ENCODE assay signal across 9 mouse cellular contexts in genomic region chr11:115832523-115832922, GRCm38 (mm10). TPM values are rescaled to one million over a fixed set of nuclear protein-coding genes. Genes with fewer than 3 reads are reported as not detected.
DNase-seq lines count a peak whose midpoint lies in the region; ATAC-seq and TF ChIP-seq lines count a peak whose summit lies in the region.
"Had no signal": no experiment of that assay in that cellular context is flagged by ENCODE, and none has a peak within 500 bp of the region (broad histone marks: within the 10 kb centered on the region; RNA-seq: fewer than 3 reads in every experiment).

No protein-coding gene starts in this region.

- no peaks in the 10 kb centered on the region for H3K36me3 ChIP-seq in heart, postnatal 0 days (replicated peaks; ENCODE audit: control insufficient read depth, insufficient read depth, low read length)
- H3K36me3 ChIP-seq in limb, embryonic 13.5 days: no peaks in the 10 kb centered on the region
- H3K36me3 ChIP-seq in stomach, embryonic 16.5 days (ENCODE audit: control insufficient read depth, insufficient read depth, low read length): no peaks in the 10 kb centered on the region

- no peak for TF ChIP-seq EP300 in heart, postnatal 0 days (IDR thresholded peaks at IDR 0.05; ENCODE audit: low read depth)

- H3K4me3 ChIP-seq in heart, postnatal 0 days (ENCODE audit: low read depth, low read length): no peak overlapping the region
- no peak overlapping the region for H3K4me3 ChIP-seq in limb, embryonic 13.5 days
- H3K4me3 ChIP-seq in stomach, embryonic 16.5 days (replicated peaks; ENCODE audit: low read length): no peak overlapping the region; the same call in 1 of the 2 replicates

- peak; percentile 18 for DNase-seq in retina, embryonic 14.5 days (ENCODE audit: low spot score)
- no peak for DNase-seq in retina, postnatal 1 day
- DNase-seq in heart, postnatal 0 days (ENCODE audit: low spot score): no peak
- no peak for DNase-seq in left cerebral cortex, postnatal 4 days
- no peak for DNase-seq in ovary, adult 18-20 months (ENCODE audit: low spot score)
- DNase-seq in frontal cortex, postnatal 36 days (ENCODE audit: low spot score in 2 of 2): no peak

- intact Hi-C loops in left cerebral cortex, postnatal 4 days (cut with DNase I): no loop called here

- ATAC-seq in heart, postnatal 0 days (ENCODE audit: insufficient read depth, low read depth): peak; percentile 28
- ATAC-seq in limb, embryonic 13.5 days (ENCODE audit: low FRiP score, low read depth): 0 out of 2 replicates have a peak, but pooled peaks have one; percentile 20
- 0 out of 2 replicates have a peak, but pooled peaks have one; percentile 20 for ATAC-seq in stomach, embryonic 16.5 days (ENCODE audit: insufficient read depth, low FRiP score)
- ATAC-seq: Patski had no signal

- no peak overlapping the region for H3K9ac ChIP-seq in heart, postnatal 0 days (replicated peaks; ENCODE audit: low read depth, low read length)
- 0 out of 2 replicates have a peak overlapping the region, but pooled peaks have one; percentile 25 for H3K9ac ChIP-seq in limb, embryonic 13.5 days
- H3K9ac ChIP-seq in stomach, embryonic 16.5 days (ENCODE audit: low read length): peak overlapping the region; percentile 22

- H3K9me3 ChIP-seq in heart, postnatal 0 days (replicated peaks; ENCODE audit: control insufficient read depth, low read length): no peaks in the 10 kb centered on the region
- H3K9me3 ChIP-seq in limb, embryonic 13.5 days: no peaks in the 10 kb centered on the region
- H3K9me3 ChIP-seq in stomach, embryonic 16.5 days (replicated peaks; ENCODE audit: control insufficient read depth, low read length): no peaks in the 10 kb centered on the region

- no peaks in the 10 kb centered on the region for H3K27me3 ChIP-seq in heart, postnatal 0 days (ENCODE audit: control insufficient read depth, insufficient read depth, low read length)
- peaks cover 22% of the 10 kb centered on the region for H3K27me3 ChIP-seq in limb, embryonic 13.5 days
- H3K27me3 ChIP-seq in stomach, embryonic 16.5 days (ENCODE audit: control insufficient read depth, insufficient read depth, low read length): no peaks in the 10 kb centered on the region
- H3K27me3 ChIP-seq: Patski had no signal

- peak overlapping the region; percentile 38; the same call in 1 of the 2 replicates for H3K4me2 ChIP-seq in heart, postnatal 0 days (ENCODE audit: low read depth, low read length)
- peak overlapping the region; percentile 23; the same call in 1 of the 2 replicates for H3K4me2 ChIP-seq in limb, embryonic 13.5 days (replicated peaks)
- peak overlapping the region; percentile 40; the same call in 1 of the 2 replicates for H3K4me2 ChIP-seq in stomach, embryonic 16.5 days (ENCODE audit: low read depth, low read length)

- peaks cover 50% of the 10 kb centered on the region for H3K4me1 ChIP-seq in heart, postnatal 0 days (ENCODE audit: control insufficient read depth, insufficient read depth)
- H3K4me1 ChIP-seq in limb, embryonic 13.5 days: peaks cover 51% of the 10 kb centered on the region
- H3K4me1 ChIP-seq in stomach, embryonic 16.5 days (ENCODE audit: control insufficient read depth, insufficient read depth, low read length): peaks cover 68% of the 10 kb centered on the region

- H3K27ac ChIP-seq in heart, postnatal 0 days (ENCODE audit: low read depth): peak overlapping the region; percentile 69
- H3K27ac ChIP-seq in limb, embryonic 13.5 days: no peak overlapping the region
- peak overlapping the region; percentile 92 for H3K27ac ChIP-seq in stomach, embryonic 16.5 days (ENCODE audit: low read length)

- WGBS in heart, postnatal 0 days: 18% methylated on average over 8 of the region's 8 CpGs
- WGBS in limb, embryonic 13.5 days: 8% methylated on average over 8 of the region's 8 CpGs
- 13% methylated on average over 8 of the region's 8 CpGs for WGBS in stomach, embryonic 16.5 days

- no peak for TF ChIP-seq CTCF in heart, postnatal 0 days (IDR thresholded peaks at IDR 0.05; ENCODE audit: low read depth)

RNA-seq across cellular contexts. Expression of gene Llgl2, which starts 8.7 kb away (rescaled TPM):
- total RNA-seq in heart, postnatal 0 days (2014; rRNA removed; ENCODE audit: low replicate concordance): 49.8 and 85.5 TPM in 2 replicates
- 12.7 and 14.1 TPM in 2 replicates for polyA plus RNA-seq in heart, postnatal 0 days (2015; fragmentation: Nextera tagmentation; extraction: Ambion mirVana)
- polyA plus RNA-seq in limb, embryonic 13.5 days (2015; fragmentation: Nextera tagmentation; extraction: Ambion mirVana): 4.8 and 6.0 TPM in 2 replicates
- 65.6 and 75.3 TPM in 2 replicates for polyA plus RNA-seq in stomach, embryonic 16.5 days (2015; fragmentation: Nextera tagmentation; extraction: Ambion mirVana)
- 1 to 10 TPM; 1.1 to 2.4 TPM for total RNA-seq in left cerebral cortex, postnatal 4 days (2021)

RNA-seq across cellular contexts. Expression of gene Tsen54, which starts 18.0 kb away (rescaled TPM):
- total RNA-seq in heart, postnatal 0 days (2014; rRNA removed; ENCODE audit: low replicate concordance): 35.5 and 58.5 TPM in 2 replicates
- 14.8 and 17.7 TPM in 2 replicates for polyA plus RNA-seq in heart, postnatal 0 days (2015; fragmentation: Nextera tagmentation; extraction: Ambion mirVana)
- polyA plus RNA-seq in limb, embryonic 13.5 days (2015; fragmentation: Nextera tagmentation; extraction: Ambion mirVana): 32.9 and 33.8 TPM in 2 replicates
- polyA plus RNA-seq in stomach, embryonic 16.5 days (2015; fragmentation: Nextera tagmentation; extraction: Ambion mirVana): 26.4 and 28.1 TPM in 2 replicates
- total RNA-seq in left cerebral cortex, postnatal 4 days (2021): 10 to 100 TPM; 15.1 to 19.1 TPM

RNA-seq across cellular contexts. Expression of gene Caskin2, which starts 19.1 kb away (rescaled TPM):
- total RNA-seq in heart, postnatal 0 days (2014; rRNA removed; ENCODE audit: low replicate concordance): 62.1 and 107 TPM in 2 replicates
- polyA plus RNA-seq in heart, postnatal 0 days (2015; fragmentation: Nextera tagmentation; extraction: Ambion mirVana): 12.6 and 14.2 TPM in 2 replicates
- 15.5 and 19.4 TPM in 2 replicates for polyA plus RNA-seq in limb, embryonic 13.5 days (2015; fragmentation: Nextera tagmentation; extraction: Ambion mirVana)
- polyA plus RNA-seq in stomach, embryonic 16.5 days (2015; fragmentation: Nextera tagmentation; extraction: Ambion mirVana): 14.9 and 16.8 TPM in 2 replicates
- 10 to 100 TPM; 13.4 to 14.5 TPM for total RNA-seq in left cerebral cortex, postnatal 4 days (2021)

RNA-seq across cellular contexts. Expression of gene Myo15b, which starts 25.7 kb away (rescaled TPM):
- not detected in 2 replicates for total RNA-seq in heart, postnatal 0 days (2014; rRNA removed; ENCODE audit: low replicate concordance)
- polyA plus RNA-seq in heart, postnatal 0 days (2015; fragmentation: Nextera tagmentation; extraction: Ambion mirVana): 0.04 and 0.11 TPM in 2 replicates
- polyA plus RNA-seq in limb, embryonic 13.5 days (2015; fragmentation: Nextera tagmentation; extraction: Ambion mirVana): 0.15 and 0.24 TPM in 2 replicates
- polyA plus RNA-seq in stomach, embryonic 16.5 days (2015; fragmentation: Nextera tagmentation; extraction: Ambion mirVana): 20.8 and 21.1 TPM in 2 replicates
- total RNA-seq in left cerebral cortex, postnatal 4 days (2021): under 1 TPM in 1 of 2 experiments, not detected in 1; 0.28 TPM
